In genomic region chr1:132319242-132319641, GRCm38 (mm10) we compare ENCODE assay signal across 8 mouse cellular contexts. TPM values are rescaled to one million over a fixed set of nuclear protein-coding genes. Genes with fewer than 3 reads are reported as not detected.
DNase-seq lines count a peak whose midpoint lies in the region; ATAC-seq lines count a peak whose summit lies in the region.

No protein-coding gene starts in this region.

- peaks cover 4% of the 10 kb centered on the region; the same call in 1 of the 2 replicates for H3K36me3 ChIP-seq in hindbrain, embryonic 11.5 days (ENCODE audit: control insufficient read depth, insufficient read depth, low read length)
- H3K36me3 ChIP-seq in lung, embryonic 16.5 days (ENCODE audit: control insufficient read depth, insufficient read depth, low read length) = no peaks in the 10 kb centered on the region

- H3K27me3 ChIP-seq in hindbrain, embryonic 11.5 days (ENCODE audit: control insufficient read depth, insufficient read depth, low read length) = peaks cover 2% of the 10 kb centered on the region; the same call in 1 of the 2 replicates
- no peaks in the 10 kb centered on the region for H3K27me3 ChIP-seq in lung, embryonic 16.5 days (ENCODE audit: control insufficient read depth, insufficient read depth, low read depth, low read length)

- peak overlapping the region; percentile 97 for H3K27ac ChIP-seq in hindbrain, embryonic 11.5 days (ENCODE audit: low read depth, low read length)
- H3K27ac ChIP-seq in lung, embryonic 16.5 days (ENCODE audit: low read length) = peak overlapping the region; percentile 81

- no peak for ATAC-seq in hindbrain, embryonic 11.5 days (ENCODE audit: low FRiP score)
- peak; percentile 77 for ATAC-seq in lung, embryonic 16.5 days (ENCODE audit: low read depth)

- H3K4me2 ChIP-seq in hindbrain, embryonic 11.5 days (replicated peaks; ENCODE audit: low read depth, low read length) = peak overlapping the region; percentile 85
- peak overlapping the region; percentile 66 for H3K4me2 ChIP-seq in lung, embryonic 16.5 days (ENCODE audit: low read depth, low read length)

- DNase-seq in right cerebral cortex, postnatal 4 days = peak; percentile 58
- no peak for DNase-seq in right cerebral cortex, postnatal 36 days (ENCODE audit: low spot score in 2 of 2)
- peak; percentile 76 to 79 for DNase-seq in cerebellum, postnatal 36 days
- DNase-seq in hindbrain, embryonic 11.5 days (ENCODE audit: low spot score) = no peak
- peak; percentile 66 for DNase-seq in ovary, postnatal 14 days (ENCODE audit: low spot score)
- DNase-seq in layer of hippocampus, postnatal 25 days (ENCODE audit: extremely low spot score in 1 of 2, low spot score in 1 of 2) = no peak
- DNase-seq in layer of hippocampus, postnatal 14 days (ENCODE audit: low spot score in 2 of 2) = no peak

- peak overlapping the region; percentile 83 for H3K4me3 ChIP-seq in hindbrain, embryonic 11.5 days (ENCODE audit: low read depth, low read length)
- H3K4me3 ChIP-seq in lung, embryonic 16.5 days (ENCODE audit: low read length) = no peak overlapping the region; the same call in 1 of the 2 replicates

- H3K9ac ChIP-seq in hindbrain, embryonic 11.5 days (ENCODE audit: low read depth, low read length) = peak overlapping the region; percentile 41
- H3K9ac ChIP-seq in lung, embryonic 16.5 days (ENCODE audit: low read length) = no peak overlapping the region

- H3K9me3 ChIP-seq in hindbrain, embryonic 11.5 days (ENCODE audit: control insufficient read depth, low read length) = no peaks in the 10 kb centered on the region
- no peaks in the 10 kb centered on the region for H3K9me3 ChIP-seq in lung, embryonic 16.5 days (ENCODE audit: control insufficient read depth, low read length)

- H3K4me1 ChIP-seq in hindbrain, embryonic 11.5 days (replicated peaks; ENCODE audit: control insufficient read depth, insufficient read depth, low read length) = peaks cover 37% of the 10 kb centered on the region
- H3K4me1 ChIP-seq in lung, embryonic 16.5 days (replicated peaks; ENCODE audit: control insufficient read depth, insufficient read depth, low read length) = peaks cover 38% of the 10 kb centered on the region

- 49% methylated on average over 5 of the region's 5 CpGs for WGBS in hindbrain, embryonic 11.5 days
- WGBS in lung, embryonic 16.5 days = 38% methylated on average over 5 of the region's 5 CpGs

RNA-seq across cellular contexts. Expression of gene Nuak2, which starts 3.3 kb away (rescaled TPM):
- polyA plus RNA-seq in hindbrain, embryonic 11.5 days (2014; fragmentation: Nextera tagmentation; extraction: Ambion mirVana) = 33.1 and 39.3 TPM in 2 replicates
- 23.4 TPM in 2 replicates for polyA plus RNA-seq in lung, embryonic 16.5 days (2015; fragmentation: Nextera tagmentation; extraction: Ambion mirVana)
- under 1 TPM; 0.64 to 0.92 TPM for total RNA-seq in layer of hippocampus, postnatal 25 days (2021)
- 1 to 10 TPM; 1.7 to 2.8 TPM for total RNA-seq in layer of hippocampus, postnatal 14 days (2021)

RNA-seq across cellular contexts. Expression of gene Klhdc8a, which starts 20.8 kb away (rescaled TPM):
- polyA plus RNA-seq in hindbrain, embryonic 11.5 days (2014; fragmentation: Nextera tagmentation; extraction: Ambion mirVana) = 2.9 and 3.0 TPM in 2 replicates
- polyA plus RNA-seq in lung, embryonic 16.5 days (2015; fragmentation: Nextera tagmentation; extraction: Ambion mirVana) = 0.50 and 0.87 TPM in 2 replicates
- 1 to 10 TPM; 4.2 to 4.6 TPM for total RNA-seq in layer of hippocampus, postnatal 25 days (2021)
- total RNA-seq in layer of hippocampus, postnatal 14 days (2021) = 1 to 10 TPM; 5.7 to 6.8 TPM

Comparison
In these comparisons a context has a peak if more than half of its experiments do, and no peak if none do; other contexts are left out.
1. DNase-seq: peak in right cerebral cortex, postnatal 4 days (single experiment), cerebellum, postnatal 36 days (2 of 2) and ovary, postnatal 14 days (single experiment); none in right cerebral cortex, postnatal 36 days (0 of 2), hindbrain, embryonic 11.5 days (single experiment), layer of hippocampus, postnatal 25 days (0 of 2) and layer of hippocampus, postnatal 14 days (0 of 2).